Mouse (Mus musculus) cerebellum, adult 9-10 months (tissue): ENCODE measurements around the gene Ncl.
"Not testable (repeated sequence)": the region's sequence is repeated elsewhere in the genome, so short reads cannot be mapped to it uniquely, and the experiment has no call there.

Experiments used
- DNase-seq: peaks from one replicate; pipeline ENCODE4 v3.0.0; 2022

The Ncl gene

GRCm38 (mm10) chr1:86358229-86358905, 833 bp downstream of the Ncl start:
- DNase-seq = peak; percentile 64

- DNase-seq = no peak
Observed at GRCm38 (mm10) chr1:86354186-86354585, 5.0 kb downstream of the Ncl start.

- DNase-seq = no peak
Observed at GRCm38 (mm10) chr1:86350576-86350975, 8.6 kb downstream of the Ncl start.

- DNase-seq = no peak
Observed at GRCm38 (mm10) chr1:86349696-86350095, 9.5 kb downstream of the Ncl start.

GRCm38 (mm10) chr1:86349201-86349600, 10.0 kb downstream of the Ncl start:
- DNase-seq = no peak

- DNase-seq = no peak
Observed at GRCm38 (mm10) chr1:86348801-86349200, 10.4 kb downstream of the Ncl start.

- no peak for DNase-seq
Observed at GRCm38 (mm10) chr1:86348083-86348482, 11.1 kb downstream of the Ncl start.

- no peak for DNase-seq
Observed at GRCm38 (mm10) chr1:86347716-86348045, 11.5 kb downstream of the Ncl start.

GRCm38 (mm10) chr1:86346851-86347715, 12.1 kb downstream of the Ncl start:
- DNase-seq = no peak

GRCm38 (mm10) chr1:86345956-86346355, 13.2 kb downstream of the Ncl start:
- DNase-seq = peak; percentile 1

GRCm38 (mm10) chr1:86345069-86345468, 14.1 kb downstream of the Ncl start:
- peak; percentile 6 for DNase-seq

GRCm38 (mm10) chr1:86343969-86344861, 15.0 kb downstream of the Ncl start:
- DNase-seq = no peak

- DNase-seq = peak; percentile 1
Observed at GRCm38 (mm10) chr1:86343087-86343645, 16.0 kb downstream of the Ncl start.

GRCm38 (mm10) chr1:86342371-86342770, 16.8 kb downstream of the Ncl start:
- DNase-seq = no peak

GRCm38 (mm10) chr1:86341096-86341495, 18.1 kb downstream of the Ncl start:
- DNase-seq = not testable (repeated sequence)

GRCm38 (mm10) chr1:86339156-86339812, 19.9 kb downstream of the Ncl start:
- DNase-seq = peak; percentile 92

GRCm38 (mm10) chr1:86336330-86336729, 22.9 kb downstream of the Ncl start:
- DNase-seq = no peak

GRCm38 (mm10) chr1:86320822-86321413, 38.3 kb downstream of the Ncl start:
- DNase-seq = no peak

- DNase-seq = no peak
Observed at GRCm38 (mm10) chr1:86313772-86314125, 45.5 kb downstream of the Ncl start.

- DNase-seq = no peak
Observed at GRCm38 (mm10) chr1:86313096-86313771, 46.0 kb downstream of the Ncl start.

GRCm38 (mm10) chr1:86312269-86312668, 46.9 kb downstream of the Ncl start:
- no peak for DNase-seq
